Mouse (Mus musculus): ENCODE measurements at regions not wholly inside any gene's neighbourhood (a gene's known extent, or its start where the extent isn't known, plus 50 kb on each side); places are given as distances from the start of the nearest gene placed in this dataset.
A peak's percentile ranks its signal among the peaks of the same experiment; 100 is the strongest.

DNA sequence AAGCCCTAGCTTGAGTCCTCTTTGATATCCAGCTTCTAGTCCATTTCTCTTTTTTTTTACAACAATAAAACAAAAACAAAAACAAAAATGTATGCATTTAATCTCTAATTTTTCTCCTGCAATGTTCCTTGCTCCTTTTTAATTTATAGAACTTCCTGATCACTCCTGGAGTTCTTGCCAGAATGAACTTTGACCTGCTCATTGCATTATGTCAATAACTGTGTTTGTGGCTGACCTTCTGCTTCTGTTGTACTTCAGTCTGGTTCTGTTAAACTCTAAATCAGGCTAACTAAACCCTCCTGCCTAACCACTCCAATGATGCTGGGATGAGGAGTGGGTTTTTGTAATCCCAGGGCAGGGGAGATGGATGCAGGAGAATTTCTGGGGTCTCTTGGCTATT, 674.0 kb downstream of the Gsdmc2 start:
- no peak for DNase-seq

GRCm38 (mm10) chr15:63170171-63170570, 674.8 kb downstream of the Gsdmc2 start:
- no peak for DNase-seq

DNA sequence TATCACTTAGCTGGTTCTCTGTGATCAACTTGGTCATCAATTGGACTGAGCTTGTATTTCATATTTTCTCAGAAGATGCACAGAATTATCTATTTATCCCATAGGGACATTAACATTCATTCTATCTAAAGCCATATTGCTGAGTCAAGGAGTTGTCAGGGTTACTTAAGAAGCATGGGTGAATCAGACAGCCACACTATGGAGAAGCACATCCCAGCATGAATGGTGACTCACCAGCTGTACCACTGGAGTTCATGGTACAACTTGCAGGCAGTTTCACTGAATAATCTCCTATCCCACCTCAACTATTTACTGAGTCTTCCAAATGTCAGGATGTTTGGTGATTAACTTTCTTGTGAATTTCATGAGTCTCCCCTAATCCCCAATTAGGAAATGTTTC, 678.6 kb downstream of the Gsdmc2 start:
- DNase-seq = no peak

GRCm38 (mm10) chr15:63163550-63164279, 681.3 kb downstream of the Gsdmc2 start:
- no peak for DNase-seq

DNA sequence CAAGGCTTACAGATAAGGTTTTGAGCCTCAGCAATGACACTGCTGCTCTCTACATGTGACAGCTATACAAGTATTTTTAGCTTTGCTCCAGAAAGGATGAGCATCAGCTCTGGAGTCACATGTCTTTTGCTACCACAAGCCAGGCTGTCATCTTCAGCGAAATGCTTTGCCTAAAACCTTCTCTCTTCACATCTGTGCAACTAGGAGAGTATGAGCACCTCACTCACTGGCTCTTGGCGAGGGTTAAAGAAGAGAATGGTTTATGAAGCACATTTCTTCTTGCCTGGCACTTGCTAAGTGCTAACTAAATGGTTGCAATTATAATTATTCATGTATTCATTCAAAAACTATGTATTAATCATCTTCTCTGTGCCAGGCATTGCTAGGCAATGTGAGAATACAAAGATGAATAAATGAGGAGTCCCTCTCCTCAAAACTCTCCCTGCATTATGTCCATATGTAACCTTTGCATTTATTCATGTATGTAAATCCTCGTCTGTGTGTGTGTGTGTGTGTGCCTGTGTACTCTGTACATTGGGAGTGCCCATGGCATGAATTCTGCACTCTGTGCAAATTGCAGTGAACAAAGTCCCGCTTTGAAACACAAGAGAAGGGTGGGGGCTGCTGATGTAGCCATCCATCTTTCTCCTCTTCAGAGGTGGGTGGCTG, 682.0 kb downstream of the Gsdmc2 start:
- DNase-seq = no peak

DNA sequence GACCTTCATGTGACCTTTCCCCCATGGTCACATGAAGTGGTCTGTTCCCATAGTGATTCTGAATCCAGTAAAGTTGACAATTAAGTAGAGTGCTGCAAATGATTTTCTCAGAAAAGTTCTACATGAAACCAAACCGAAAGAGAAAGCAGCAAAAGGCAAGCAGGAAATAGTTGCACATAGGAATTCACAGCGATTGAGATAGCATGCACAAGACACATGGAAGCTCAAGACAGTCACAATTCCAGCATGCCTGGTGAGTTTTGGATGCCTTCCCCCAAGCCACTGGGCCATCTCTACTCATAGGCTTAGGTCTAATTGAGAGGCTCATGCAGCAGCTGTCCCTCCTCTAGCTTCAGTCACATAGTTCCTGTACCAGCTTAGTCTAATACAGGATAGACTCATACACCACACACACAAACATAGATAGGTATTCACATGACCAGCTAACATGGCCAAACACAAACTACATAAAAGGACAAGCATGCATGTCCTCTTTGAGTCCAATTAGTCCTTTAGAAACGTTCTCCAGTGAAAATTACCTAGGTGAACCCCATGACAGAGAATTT, 721.8 kb downstream of the Gsdmc2 start:
- no peak for DNase-seq

DNA sequence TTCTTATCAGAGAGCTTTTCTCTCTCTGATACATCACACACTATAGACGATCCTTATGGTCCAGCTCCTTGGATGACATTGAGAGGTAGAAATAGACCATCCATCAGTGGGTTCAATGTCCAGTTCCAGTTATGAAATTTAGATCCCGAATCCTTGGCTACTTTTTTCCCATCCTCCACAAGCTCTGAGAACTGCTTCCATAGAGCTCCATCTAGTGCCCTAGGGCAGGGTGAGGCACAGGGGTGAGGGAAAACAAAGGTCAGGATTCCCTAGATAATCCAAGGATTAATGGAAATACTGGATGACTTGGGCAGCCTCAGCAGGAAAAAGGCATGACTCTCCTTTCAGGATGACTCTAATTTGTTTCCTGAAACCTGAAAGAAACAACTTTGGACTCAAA, 732.1 kb downstream of the Gsdmc2 start:
- DNase-seq = no peak

GRCm38 (mm10) chr15:63100093-63100492, 744.9 kb downstream of the Gsdmc2 start:
- no peak for DNase-seq

DNA sequence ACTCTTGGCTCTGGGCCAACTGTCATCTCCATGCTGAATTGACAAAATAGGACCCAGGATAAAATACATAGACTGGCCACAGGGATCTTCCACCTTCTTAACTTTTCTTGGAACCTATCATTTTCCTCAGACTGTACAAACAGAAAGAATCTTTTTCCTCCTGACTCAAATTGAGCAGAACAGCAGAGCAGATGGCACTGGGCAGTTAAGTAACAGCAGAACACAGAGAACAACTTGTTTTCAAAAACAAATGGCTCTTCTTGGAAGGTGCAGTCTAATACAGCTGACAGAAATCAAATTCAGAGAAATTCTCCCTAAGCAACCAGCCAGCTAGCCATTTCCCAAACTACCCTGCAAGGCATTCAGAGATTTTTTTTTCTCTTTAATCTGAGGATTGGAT, 763.0 kb downstream of the Gsdmc2 start:
- no peak for DNase-seq

- peak; percentile 57 for DNase-seq
Observed at GRCm38 (mm10) chr15:63079825-63080224, 765.2 kb downstream of the Gsdmc2 start.

DNA sequence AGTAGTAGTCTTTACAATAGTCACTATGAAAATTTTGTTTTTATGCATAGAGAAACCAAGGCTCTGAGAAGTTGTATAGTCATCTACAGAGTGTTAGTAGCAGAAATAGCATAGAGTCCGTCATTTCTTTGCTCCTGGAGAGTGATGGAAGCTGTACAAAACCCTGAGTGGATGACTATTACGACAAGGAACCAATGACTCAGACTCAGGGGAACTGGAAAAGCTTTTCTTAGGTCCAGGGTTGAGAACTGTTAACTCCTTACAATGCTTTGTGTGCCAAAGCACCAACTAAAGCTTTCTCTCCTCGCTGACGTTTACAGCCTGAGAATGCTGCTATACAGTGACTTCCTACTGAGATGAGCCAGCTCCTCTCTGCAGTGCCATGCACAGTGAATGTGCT, 773.1 kb downstream of the Gsdmc2 start:
- no peak for DNase-seq

- DNase-seq = no peak
Observed at GRCm38 (mm10) chr15:63067126-63067525, 777.9 kb downstream of the Gsdmc2 start.

- DNase-seq = peak; percentile 4
Observed at GRCm38 (mm10) chr15:63066020-63066439, 778.9 kb downstream of the Gsdmc2 start.

DNA sequence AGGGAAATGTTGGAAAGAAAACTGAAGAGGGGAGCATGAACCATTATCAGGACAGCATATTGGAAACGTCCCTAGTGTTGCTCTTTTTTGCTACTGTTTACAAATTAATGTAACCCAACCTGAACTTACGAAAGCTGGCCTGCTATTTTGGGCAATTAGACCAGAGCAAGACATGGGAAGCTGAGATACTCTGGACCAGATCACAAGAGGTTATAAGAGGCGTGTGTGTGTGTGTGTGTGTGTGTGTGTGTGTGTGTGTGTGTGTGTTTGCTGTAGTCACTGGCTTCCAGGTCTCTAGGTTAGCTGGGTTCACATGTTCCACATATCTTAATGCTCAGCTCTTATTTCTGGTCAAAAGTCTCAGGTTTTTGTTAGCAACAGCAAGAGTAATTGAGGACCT, 783.1 kb downstream of the Gsdmc2 start:
- peak; percentile 19 for DNase-seq

DNA sequence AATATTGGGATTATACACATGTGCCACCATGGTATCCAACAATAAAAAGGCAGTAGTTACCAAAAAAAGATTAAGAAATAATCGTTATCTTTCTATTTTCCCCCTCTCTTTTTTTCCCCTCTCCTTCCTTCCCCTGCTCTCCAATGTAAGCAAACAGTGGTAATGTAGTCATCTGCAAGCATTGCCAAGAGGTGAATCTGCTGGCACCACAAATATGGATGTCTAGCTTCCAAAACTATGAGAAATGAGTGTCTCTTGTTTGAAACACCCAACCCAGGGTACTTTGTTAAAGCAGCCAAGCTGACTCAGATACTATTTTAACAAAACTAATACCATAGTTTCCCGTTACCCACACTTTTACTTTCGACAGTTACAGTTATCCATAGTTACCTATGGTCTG, 784.2 kb downstream of the Gsdmc2 start:
- no peak for DNase-seq

DNA sequence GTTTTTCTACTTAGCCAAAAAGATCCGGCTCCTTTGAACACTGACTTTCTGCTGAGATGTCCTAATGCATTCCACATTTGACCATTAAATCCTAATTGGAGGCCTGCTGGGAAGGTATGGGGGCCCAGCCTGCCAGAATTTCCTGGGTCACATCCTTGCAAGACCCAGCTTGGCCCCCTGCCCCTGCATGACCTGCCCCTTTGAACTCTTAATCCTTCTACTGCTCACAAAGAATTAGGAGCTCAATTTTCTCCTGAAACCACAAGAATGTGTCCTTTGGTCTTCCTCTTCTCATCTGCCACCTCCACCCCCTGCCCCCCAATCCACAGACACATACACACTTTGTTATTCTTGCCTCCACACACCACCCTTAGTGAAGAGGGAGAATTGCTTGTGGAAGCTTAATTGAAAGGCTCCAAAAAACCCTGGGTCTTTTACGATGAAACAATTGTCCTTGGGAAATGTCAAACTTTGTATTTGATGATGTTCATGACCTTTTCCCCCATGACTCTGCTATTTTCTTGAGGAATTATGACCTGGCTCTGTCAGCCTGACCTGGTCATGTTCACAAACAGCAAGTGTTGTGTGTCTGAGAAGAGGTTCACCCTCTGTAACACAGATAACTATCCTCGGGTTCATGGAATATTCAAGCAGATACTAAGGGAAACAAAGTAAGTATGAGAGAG, 792.3 kb downstream of the Gsdmc2 start:
- no peak for DNase-seq

GRCm38 (mm10) chr15:63050033-63050432, 794.9 kb downstream of the Gsdmc2 start:
- DNase-seq = no peak

DNA sequence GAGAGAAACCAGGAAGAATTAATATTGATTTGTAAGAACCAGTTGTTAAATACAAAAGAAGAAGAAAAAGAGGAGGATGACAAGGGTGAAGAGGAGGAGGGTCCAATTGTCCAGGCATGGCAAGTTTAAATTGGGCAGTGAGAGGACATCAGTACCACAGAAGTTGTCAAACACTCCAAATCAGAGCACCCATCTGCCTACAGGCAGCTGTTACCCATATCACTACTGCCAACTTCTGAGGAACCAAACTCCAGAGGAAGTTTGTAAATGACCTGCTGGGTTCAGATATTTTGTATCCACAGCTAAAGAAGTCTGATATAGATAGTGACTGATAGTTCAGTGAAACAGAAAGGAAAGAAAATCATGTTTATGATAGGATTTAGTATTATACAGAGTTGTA, 802.6 kb downstream of the Gsdmc2 start:
- DNase-seq = no peak

DNA sequence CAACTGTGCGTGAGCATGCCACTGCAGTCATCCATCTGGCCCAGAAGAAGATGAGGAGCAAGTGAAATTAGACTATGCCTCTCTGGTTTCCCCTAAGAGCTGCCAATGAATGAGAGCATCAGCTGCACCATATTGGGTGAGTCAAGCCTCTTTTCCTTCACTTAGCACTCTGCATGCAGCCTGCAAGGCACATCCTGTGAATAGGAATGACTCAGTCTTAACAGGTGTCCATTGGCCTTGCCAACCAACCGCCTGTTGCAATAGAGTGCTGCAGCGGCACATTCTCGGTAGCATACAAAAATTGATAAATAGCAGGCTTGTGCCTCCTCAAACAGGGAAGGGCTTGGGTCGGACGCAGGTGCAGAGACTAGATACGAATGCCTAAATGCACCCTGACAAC, 808.7 kb downstream of the Gsdmc2 start:
- DNase-seq = peak; percentile 35

- DNase-seq = no peak
Observed at GRCm38 (mm10) chr15:63020826-63021225, 824.2 kb downstream of the Gsdmc2 start.

DNA sequence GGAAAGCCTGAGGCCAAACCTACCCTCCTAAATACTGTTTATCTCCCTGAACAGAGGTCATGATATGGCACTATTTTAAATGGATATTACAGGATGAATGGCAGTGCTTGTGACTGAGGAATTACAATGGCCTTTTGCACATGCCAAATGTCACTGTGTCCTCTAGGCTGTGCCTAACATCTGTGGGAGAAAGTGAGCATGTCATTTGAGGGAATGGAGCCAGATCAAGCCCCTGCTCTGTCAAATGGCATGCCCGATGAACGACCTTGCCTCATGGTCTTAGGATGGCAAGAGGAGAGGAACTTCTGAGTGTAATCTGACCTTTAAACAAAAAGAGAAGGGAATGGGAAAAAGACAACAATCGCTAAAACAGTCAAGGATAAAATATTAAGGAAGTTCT, 827.0 kb downstream of the Gsdmc2 start:
- DNase-seq = no peak

GRCm38 (mm10) chr15:63006471-63007228, 838.3 kb downstream of the Gsdmc2 start:
- peak; percentile 71 for DNase-seq
